Mouse (Mus musculus) forebrain, embryonic 13.5 days (tissue): ENCODE data around the gene Cetn4. TPM values are rescaled to one million over a fixed set of nuclear protein-coding genes. Genes with fewer than 3 reads are reported as not detected.

Experiments used
- ATAC-seq: fragments of 200-750 bp; cut with Nextera tagmentation; 2 replicates; pipeline ENCODE4 v1.8.0; 2017
- H3K27ac ChIP-seq: fragments of 300-500 bp; sonication (generic); 2 replicates; pipeline ENCODE4 v1.5.1; 2015; ENCODE audit warnings: inconsistent platforms, mild to moderate bottlenecking, moderate library complexity
- H3K27me3 ChIP-seq: fragments of 300-500 bp; sonication (generic); 2 replicates; pipeline ENCODE4 v1.6.1; 2015; ENCODE audit warnings: mild to moderate bottlenecking, inconsistent platforms
- H3K36me3 ChIP-seq: fragments of 300-500 bp; sonication (generic); 2 replicates; pipeline ENCODE4 v1.6.1; 2015; ENCODE audit warnings: mild to moderate bottlenecking, inconsistent platforms; ENCODE audit not compliant: poor library complexity, severe bottlenecking
- H3K4me1 ChIP-seq: fragments of 300-500 bp; sonication (generic); 2 replicates; pipeline ENCODE4 v1.6.1; 2015; ENCODE audit warnings: inconsistent platforms
- H3K4me2 ChIP-seq: fragments of 300-500 bp; sonication (generic); 2 replicates; pipeline ENCODE4 v1.6.1; 2015; ENCODE audit warnings: inconsistent platforms, mild to moderate bottlenecking, moderate library complexity
- H3K4me3 ChIP-seq: fragments of 300-500 bp; sonication (generic); 2 replicates; pipeline ENCODE4 v1.5.1; 2015; ENCODE audit warnings: mild to moderate bottlenecking, inconsistent platforms
- H3K9ac ChIP-seq: fragments of 300-500 bp; sonication (generic); 2 replicates; pipeline ENCODE4 v1.6.1; 2015; ENCODE audit warnings: mild to moderate bottlenecking, inconsistent platforms
- H3K9me3 ChIP-seq: fragments of 300-500 bp; sonication (generic); replicated peaks from 2 replicates; pipeline ENCODE4 v1.6.1; 2016; ENCODE audit warnings: inconsistent platforms
- WGBS: fragments of 180-500 bp; shearing (Covaris S2); methylation state at CpG from one replicate; pipeline ENCODE4 v1.1.7; 2015; 5-methylcytosine and 5-hydroxymethylcytosine counted together
- polyA plus RNA-seq: library from polyadenylated mRNA; unstranded; fragments of >200 nt; fragmentation: Nextera tagmentation; extraction: Ambion mirVana; gene quantifications from 2 replicates; pipeline ENCODE4 v1.2.1, GENCODE M21; 2015

The Cetn4 gene
- 2.9 and 3.4 TPM in 2 replicates for polyA plus RNA-seq

DNA sequence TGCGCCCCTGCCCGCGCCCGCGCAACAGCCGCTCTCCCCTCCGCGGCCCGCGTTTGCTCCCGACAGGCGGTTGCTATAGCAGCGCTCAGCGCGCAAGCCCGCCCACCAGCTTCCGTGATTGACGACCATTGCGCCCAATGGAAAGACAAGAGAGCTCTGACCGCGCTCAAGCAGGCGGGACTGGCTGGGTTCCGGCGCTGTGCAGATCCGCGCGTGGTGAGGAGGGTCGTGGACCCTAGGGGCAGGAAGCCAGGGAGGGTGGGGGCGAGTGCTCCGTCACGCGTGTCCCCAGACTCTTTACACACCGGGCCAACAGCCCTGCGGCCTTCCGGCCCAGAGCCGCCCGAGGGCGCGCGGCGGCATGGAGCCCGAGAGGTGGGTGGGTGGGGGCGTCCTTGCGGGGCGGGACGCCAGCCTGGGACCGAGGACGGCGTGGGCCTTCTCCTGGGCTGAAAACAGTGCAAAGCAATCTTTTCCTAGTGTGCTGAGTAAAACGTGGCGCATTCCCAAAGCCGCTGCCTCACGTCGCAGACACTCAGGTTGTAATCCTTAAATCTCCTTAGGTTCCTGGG, at the start of gene Cetn4, which contains the start of gene Bbs12:
Gene Cetn4, minus strand, starts transcription at position 339 of the 572 bp plus-strand sequence.
Gene Bbs12, plus strand, starts transcription at position 185 of the 572 bp plus-strand sequence.
- Histone ChIP-seq H3K36me3 (no peaks in the 10 kb centered on the region), H3K27ac (peak within 1 kb of the TSS; percentile 49; the same call in 1 of the 2 replicates), H3K9me3 (no peaks in the 10 kb centered on the region), H3K27me3 (no peaks in the 10 kb centered on the region), H3K4me2 (peak within 1 kb of the TSS; percentile 65), H3K9ac (peak within 1 kb of the TSS; percentile 76), H3K4me3 (peak within 1 kb of the TSS; percentile 66), H3K4me1 (peaks cover 6% of the 10 kb centered on the region; the same call in 1 of the 2 replicates)
- under 1% methylated on average over 54 of the region's 54 CpGs for WGBS
- ATAC-seq: peak; percentile 100

DNA sequence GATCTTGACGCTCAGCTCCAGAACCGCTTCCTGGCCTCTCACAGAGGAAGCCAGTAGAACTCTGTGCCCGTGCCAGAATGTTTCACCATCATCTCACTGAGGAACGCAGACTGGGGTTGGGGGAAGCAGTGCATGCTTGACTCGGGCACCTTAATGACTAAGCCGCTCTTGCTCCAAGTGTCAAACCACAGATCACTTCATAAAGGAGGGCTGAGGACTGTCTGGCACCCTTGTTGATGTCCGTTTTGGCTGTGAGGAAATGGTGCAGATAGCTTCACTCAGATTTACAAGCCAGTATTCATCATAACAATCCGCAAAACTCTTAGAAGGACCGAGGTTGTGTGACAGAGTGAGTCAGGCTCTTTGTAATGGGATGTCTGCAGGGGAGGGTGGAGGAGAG, 48.2 kb upstream of the Cetn4 start:
- Histone ChIP-seq H3K4me1 (no peaks in the 10 kb centered on the region), H3K4me2 (no peak overlapping the region), H3K27ac (no peak overlapping the region), H3K9ac (no peak overlapping the region), H3K36me3 (no peaks in the 10 kb centered on the region), H3K4me3 (no peak overlapping the region), H3K27me3 (no peaks in the 10 kb centered on the region), H3K9me3 (no peaks in the 10 kb centered on the region)
- ATAC-seq: no peak
- WGBS: 85% methylated on average over 9 of the region's 9 CpGs

DNA sequence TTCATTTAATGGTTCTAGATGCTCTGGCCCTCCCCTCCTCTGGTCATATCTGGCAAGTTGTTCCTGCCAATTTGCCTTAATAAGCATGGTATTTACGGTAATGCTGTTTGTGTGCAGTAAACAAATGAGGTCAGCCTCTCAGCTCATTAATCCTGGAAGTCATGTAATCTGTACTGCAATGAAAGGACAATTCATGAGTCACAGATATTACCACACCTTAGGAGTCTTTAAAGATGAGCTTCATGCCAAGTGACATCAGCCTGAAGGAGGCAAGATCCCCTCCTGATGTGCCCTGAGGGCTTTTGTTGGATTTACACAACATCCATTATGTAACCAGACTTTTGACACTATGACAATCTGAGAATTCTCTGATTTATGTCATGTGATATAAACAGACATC, 42.2 kb upstream of the Cetn4 start:
- no peaks in the 10 kb centered on the region for H3K36me3 ChIP-seq
- H3K9ac ChIP-seq: no peak overlapping the region
- H3K9me3 ChIP-seq: no peaks in the 10 kb centered on the region
- H3K4me2 ChIP-seq: no peak overlapping the region
- WGBS: 77% methylated on average over 1 of the region's 1 CpGs
- H3K4me1 ChIP-seq: no peaks in the 10 kb centered on the region
- no peak overlapping the region for H3K27ac ChIP-seq
- peaks cover 7% of the 10 kb centered on the region for H3K27me3 ChIP-seq
- ATAC-seq: no peak
- H3K4me3 ChIP-seq: no peak overlapping the region

DNA sequence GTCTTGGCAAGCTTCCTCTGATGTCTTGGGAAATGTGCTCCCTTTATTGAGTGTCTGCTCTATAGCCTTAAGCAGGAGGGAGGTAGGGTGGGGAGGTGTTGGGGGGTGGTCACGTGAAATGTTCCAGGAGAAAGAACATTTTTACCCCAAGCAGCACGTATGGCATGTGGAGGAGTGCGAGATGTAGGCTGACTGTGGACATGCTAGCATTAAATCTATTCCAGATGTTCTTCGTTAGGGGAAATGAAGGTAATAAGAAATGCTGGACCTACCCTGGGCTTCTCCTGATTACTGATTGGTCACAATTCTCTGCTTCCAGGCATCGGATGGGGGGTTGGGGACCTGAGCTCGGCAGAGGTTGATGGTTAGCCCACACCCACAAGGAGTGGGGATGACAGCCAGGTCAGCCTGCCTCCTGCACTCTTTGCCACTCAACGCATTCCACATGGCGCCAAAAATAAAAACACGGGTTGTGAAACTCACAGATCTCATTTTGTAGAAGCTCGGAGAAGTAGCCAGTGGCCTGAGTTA, 41.5 kb upstream of the Cetn4 start:
- Histone ChIP-seq H3K4me2 (no peak overlapping the region), H3K27ac (no peak overlapping the region), H3K4me3 (no peak overlapping the region), H3K4me1 (peaks cover 2% of the 10 kb centered on the region; the same call in 1 of the 2 replicates), H3K36me3 (no peaks in the 10 kb centered on the region), H3K9me3 (no peaks in the 10 kb centered on the region), H3K9ac (no peak overlapping the region), H3K27me3 (peaks cover 15% of the 10 kb centered on the region)
- 91% methylated on average over 10 of the region's 10 CpGs for WGBS
- ATAC-seq: no peak

DNA sequence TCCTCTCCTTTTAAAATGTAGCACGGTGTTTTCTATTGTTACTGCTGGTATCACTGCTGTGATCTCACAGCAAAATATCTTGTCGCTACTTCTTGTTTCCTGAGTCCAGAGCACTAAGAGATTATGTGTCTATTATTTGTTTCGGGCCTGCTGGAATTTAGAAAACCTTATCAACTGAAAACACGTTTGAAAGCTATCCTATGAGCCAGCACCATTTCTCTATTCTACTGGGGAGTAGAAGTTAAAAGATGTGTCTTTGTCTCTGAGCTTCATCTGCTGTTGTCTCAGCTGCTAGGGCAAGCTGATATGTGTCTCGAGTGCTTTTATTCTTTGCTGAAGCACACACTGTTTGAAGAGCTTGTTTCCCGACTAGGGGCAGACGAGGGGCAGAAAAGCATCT, 37.9 kb upstream of the Cetn4 start:
- H3K9me3 ChIP-seq: no peaks in the 10 kb centered on the region
- WGBS: 64% methylated on average over 7 of the region's 7 CpGs

DNA sequence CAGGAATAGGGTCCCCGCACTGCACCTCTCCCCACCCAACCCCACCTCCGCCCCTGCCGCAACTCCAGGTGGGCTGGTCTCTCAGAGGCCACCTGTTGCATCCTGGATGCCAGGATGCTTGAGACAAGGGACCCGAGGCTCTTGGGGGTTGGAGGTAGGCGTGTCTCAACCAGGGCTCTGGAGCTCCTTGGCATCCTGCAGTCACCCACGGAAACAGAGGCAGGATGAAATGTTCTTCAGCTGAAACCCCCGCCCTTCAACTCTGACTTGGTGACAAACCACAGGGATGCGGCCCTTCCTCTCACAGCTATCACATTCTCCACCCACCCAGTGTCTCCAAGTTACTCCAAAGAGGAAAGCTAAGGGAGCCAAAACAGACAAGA, 36.6 kb upstream of the Cetn4 start:
- no peak for ATAC-seq
- peak overlapping the region; percentile 79 for H3K9ac ChIP-seq
- peak overlapping the region; percentile 100 for H3K4me2 ChIP-seq
- H3K36me3 ChIP-seq: no peaks in the 10 kb centered on the region
- WGBS: 9% methylated on average over 8 of the region's 8 CpGs
- peaks cover 14% of the 10 kb centered on the region for H3K4me1 ChIP-seq
- H3K4me3 ChIP-seq: peak overlapping the region; percentile 70
- H3K27ac ChIP-seq: no peak overlapping the region
- H3K27me3 ChIP-seq: peaks cover 26% of the 10 kb centered on the region
- H3K9me3 ChIP-seq: no peaks in the 10 kb centered on the region

More for the DNA sequence above, 37.9 kb upstream of the Cetn4 start:
- H3K27me3 ChIP-seq: peaks cover 26% of the 10 kb centered on the region
- H3K9ac ChIP-seq: no peak overlapping the region
- H3K36me3 ChIP-seq: no peaks in the 10 kb centered on the region
- no peak overlapping the region for H3K4me3 ChIP-seq
- ATAC-seq: no peak
- peaks cover 14% of the 10 kb centered on the region for H3K4me1 ChIP-seq
- H3K4me2 ChIP-seq: no peak overlapping the region
- H3K27ac ChIP-seq: no peak overlapping the region

DNA sequence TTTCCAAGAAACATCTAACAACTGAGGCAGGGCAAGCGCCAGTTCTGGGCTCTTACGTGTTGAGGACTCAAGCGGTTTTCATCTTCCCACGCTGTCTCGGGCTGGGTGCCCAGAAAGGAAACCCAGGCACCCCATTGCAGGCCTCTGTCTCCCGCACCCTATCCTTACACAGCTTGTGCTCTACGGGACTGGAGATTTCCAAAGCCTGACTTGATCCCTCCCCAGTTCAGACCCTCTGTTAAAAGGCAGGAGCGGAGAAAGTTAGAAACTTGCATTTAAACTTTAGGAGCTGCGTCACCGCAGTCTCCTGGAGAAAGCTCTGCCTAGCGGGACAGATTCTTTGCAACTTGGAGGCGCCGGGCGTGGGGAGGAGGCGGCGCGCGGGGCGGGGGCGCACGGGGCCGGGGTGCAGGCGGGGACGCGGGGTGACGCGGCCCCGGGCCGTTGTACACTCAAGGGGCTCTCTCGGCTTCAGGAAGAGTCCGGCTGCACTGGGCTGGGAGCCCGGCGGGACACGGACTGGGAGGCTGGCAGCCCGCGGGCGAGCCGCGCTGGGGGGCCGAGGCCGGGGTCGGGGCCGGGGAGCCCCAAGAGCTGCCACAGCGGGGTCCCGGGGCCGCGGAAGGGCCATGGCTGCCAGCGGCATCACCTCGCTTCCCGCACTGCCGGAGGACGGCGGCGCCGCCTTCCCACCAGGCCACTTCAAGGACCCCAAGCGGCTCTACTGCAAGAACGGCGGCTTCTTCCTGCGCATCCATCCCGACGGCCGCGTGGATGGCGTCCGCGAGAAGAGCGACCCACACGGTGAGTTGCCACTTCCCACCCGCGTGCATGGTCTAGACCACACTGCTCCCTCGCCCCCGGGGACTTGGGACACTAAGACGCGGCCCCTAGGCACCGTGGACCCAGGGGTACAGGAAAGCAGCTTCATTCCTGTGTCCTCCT, 36.0 kb upstream of the Cetn4 start, which contains the start of gene Fgf2:
Gene Fgf2, plus strand, starts transcription at position 126 of the 945 bp plus-strand sequence.
- peak within 1 kb of the TSS; percentile 79 for H3K9ac ChIP-seq
- under 1% methylated on average over 71 of the region's 75 CpGs for WGBS
- ATAC-seq: peak; percentile 83
- H3K4me1 ChIP-seq: peaks cover 14% of the 10 kb centered on the region
- no peak within 1 kb of the TSS for H3K27ac ChIP-seq
- H3K27me3 ChIP-seq: peaks cover 26% of the 10 kb centered on the region
- peak within 1 kb of the TSS; percentile 100 for H3K4me2 ChIP-seq
- H3K9me3 ChIP-seq: no peaks in the 10 kb centered on the region
- peak within 1 kb of the TSS; percentile 70 for H3K4me3 ChIP-seq
- no peaks in the 10 kb centered on the region for H3K36me3 ChIP-seq

DNA sequence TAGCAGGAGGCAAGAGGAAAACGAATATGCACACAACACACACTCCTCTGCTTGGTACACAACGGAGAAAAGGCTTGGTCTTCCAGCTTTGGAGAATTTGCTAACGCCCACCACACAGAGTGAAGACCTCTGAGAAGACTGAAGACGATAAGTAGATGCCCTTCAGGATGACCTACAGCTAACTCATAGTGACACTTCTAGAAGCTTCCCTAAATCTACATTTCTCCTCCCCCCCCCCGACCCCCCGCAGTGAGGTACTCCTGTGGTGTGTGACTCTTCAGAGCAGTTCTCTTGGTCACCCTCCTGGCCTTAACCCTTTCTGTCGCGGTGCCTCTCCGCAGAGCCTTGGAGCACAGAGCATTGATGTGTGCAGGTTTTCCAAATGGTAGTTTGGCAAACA, 35.2 kb upstream of the Cetn4 start:
- 28% methylated on average over 9 of the region's 9 CpGs for WGBS
- Histone ChIP-seq H3K4me2 (peak overlapping the region; percentile 100), H3K36me3 (no peaks in the 10 kb centered on the region), H3K9ac (peak overlapping the region; percentile 79; the same call in 1 of the 2 replicates), H3K4me1 (peaks cover 14% of the 10 kb centered on the region), H3K27me3 (peaks cover 26% of the 10 kb centered on the region), H3K27ac (no peak overlapping the region), H3K9me3 (no peaks in the 10 kb centered on the region), H3K4me3 (peak overlapping the region; percentile 70; the same call in 1 of the 2 replicates)
- peak; percentile 39; the same call in 1 of the 2 replicates for ATAC-seq

DNA sequence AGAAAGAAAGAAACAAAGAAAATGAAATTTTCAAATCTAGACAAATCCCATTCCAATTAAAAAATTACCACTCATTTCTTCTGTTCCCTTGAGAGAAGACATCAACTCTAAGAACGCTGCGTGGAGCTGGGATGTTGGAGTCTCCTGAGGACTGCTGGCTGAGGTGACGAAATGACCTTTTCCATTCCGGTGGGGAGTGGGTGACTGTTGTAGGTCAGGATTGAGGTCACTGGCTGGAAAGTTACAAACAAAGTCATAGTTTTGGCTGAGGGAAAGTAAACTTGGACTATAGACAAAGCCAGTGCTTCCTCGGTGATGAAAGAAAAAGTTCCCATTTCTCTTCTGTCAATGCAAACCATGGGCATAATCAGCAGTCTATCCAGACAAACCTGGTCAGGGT, 30.3 kb upstream of the Cetn4 start:
- Histone ChIP-seq H3K4me3 (no peak overlapping the region), H3K4me2 (no peak overlapping the region), H3K9ac (no peak overlapping the region), H3K36me3 (no peaks in the 10 kb centered on the region), H3K4me1 (peaks cover 3% of the 10 kb centered on the region; the same call in 1 of the 2 replicates), H3K9me3 (no peaks in the 10 kb centered on the region), H3K27me3 (peaks cover 3% of the 10 kb centered on the region), H3K27ac (no peak overlapping the region)
- 86% methylated on average over 5 of the region's 5 CpGs for WGBS
- ATAC-seq: no peak

DNA sequence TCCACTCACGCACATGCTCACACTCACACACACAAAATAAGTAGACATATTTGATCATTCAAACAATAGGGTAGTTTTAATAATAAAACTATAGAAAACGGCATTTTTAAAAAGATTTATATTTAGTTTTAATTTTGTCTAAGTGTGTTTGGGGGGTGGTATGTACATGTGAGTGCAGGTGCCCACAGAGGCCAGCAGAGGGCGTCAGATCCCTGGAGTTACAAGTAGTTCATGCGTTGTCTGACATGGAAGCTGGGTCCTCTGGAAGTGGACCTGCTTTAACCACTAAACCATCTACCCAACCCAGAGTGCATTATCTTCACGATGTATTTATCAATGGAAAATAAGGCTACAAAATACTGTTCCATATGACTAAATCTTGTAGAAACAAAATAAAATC, 28.6 kb upstream of the Cetn4 start:
- Histone ChIP-seq H3K9me3 (no peaks in the 10 kb centered on the region), H3K9ac (no peak overlapping the region), H3K4me2 (no peak overlapping the region), H3K36me3 (no peaks in the 10 kb centered on the region), H3K4me3 (no peak overlapping the region), H3K27ac (no peak overlapping the region), H3K27me3 (no peaks in the 10 kb centered on the region), H3K4me1 (no peaks in the 10 kb centered on the region)
- ATAC-seq: no peak
- WGBS: 62% methylated on average over 5 of the region's 5 CpGs

DNA sequence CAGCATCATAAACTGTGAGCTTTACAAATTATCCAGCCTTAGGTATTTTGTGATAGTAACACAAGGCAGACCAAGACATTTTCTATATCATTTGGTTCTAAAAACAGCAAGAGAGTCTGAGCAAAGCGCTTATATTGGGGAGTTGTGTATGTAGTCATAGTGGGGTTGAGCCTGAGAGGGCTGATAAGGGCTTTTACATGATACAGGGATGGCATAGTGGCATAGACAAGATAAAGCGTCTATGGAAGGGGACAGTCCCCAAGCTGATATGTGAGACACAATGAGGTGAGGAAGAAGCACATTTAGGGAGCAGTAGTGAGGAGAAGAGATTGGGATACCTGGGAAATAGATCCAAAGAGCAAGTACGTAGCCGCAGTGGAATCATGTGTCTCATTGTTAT, 21.5 kb upstream of the Cetn4 start:
- Histone ChIP-seq H3K36me3 (no peaks in the 10 kb centered on the region), H3K4me1 (no peaks in the 10 kb centered on the region), H3K4me2 (no peak overlapping the region), H3K9me3 (no peaks in the 10 kb centered on the region), H3K9ac (no peak overlapping the region), H3K27ac (no peak overlapping the region), H3K4me3 (no peak overlapping the region), H3K27me3 (no peaks in the 10 kb centered on the region)
- WGBS: 88% methylated on average over 4 of the region's 4 CpGs
- ATAC-seq: no peak

DNA sequence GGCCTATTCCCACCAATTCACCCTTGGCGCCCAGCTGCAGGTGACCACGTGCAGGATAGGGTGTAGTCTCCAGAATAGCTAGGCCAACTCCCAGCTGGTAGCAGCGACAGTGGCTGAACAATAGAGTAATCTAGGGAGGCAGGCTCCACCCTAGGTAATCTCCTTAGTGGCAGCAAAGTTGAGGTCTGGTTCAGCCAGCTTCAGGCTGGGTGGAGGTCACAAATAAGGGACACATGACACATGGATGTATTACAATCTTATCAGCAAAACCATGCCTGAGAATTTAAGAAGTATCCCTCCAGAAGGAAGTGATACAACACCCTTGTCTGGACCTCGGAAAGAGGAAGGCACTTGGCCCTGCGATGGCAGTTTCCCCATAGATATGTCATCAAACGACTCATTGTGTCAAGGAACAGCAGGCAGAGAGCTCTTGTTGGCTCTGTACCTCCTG, 19.5 kb upstream of the Cetn4 start:
- no peaks in the 10 kb centered on the region for H3K36me3 ChIP-seq
- no peaks in the 10 kb centered on the region for H3K4me1 ChIP-seq
- 70% methylated on average over 6 of the region's 6 CpGs for WGBS
- H3K4me2 ChIP-seq: no peak overlapping the region
- no peak for ATAC-seq
- H3K9ac ChIP-seq: no peak overlapping the region
- no peaks in the 10 kb centered on the region for H3K27me3 ChIP-seq
- no peak overlapping the region for H3K4me3 ChIP-seq
- H3K27ac ChIP-seq: no peak overlapping the region
- H3K9me3 ChIP-seq: no peaks in the 10 kb centered on the region
